Mouse (Mus musculus) lung, embryonic 16.5 days (tissue): ENCODE measurements around the gene Csnk1g1. TPM values are rescaled to one million over a fixed set of nuclear protein-coding genes. Genes with fewer than 3 reads are reported as not detected.

Source experiments
- ATAC-seq: fragments of 200-750 bp; cut with Nextera tagmentation; 2 replicates; pipeline ENCODE4 v1.8.0; 2017; ENCODE audit warnings: low read depth, mild to moderate bottlenecking, moderate library complexity
- H3K27ac ChIP-seq: fragments of 300-500 bp; sonication (generic); 2 replicates; pipeline ENCODE4 v1.5.1; 2014; ENCODE audit warnings: mild to moderate bottlenecking, control low read depth, low read length
- H3K27me3 ChIP-seq: fragments of 300-500 bp; sonication (generic); 2 replicates; pipeline ENCODE4 v1.6.1; 2014; ENCODE audit warnings: low read depth, low read length, mixed read lengths; ENCODE audit not compliant: control insufficient read depth, insufficient read depth
- H3K36me3 ChIP-seq: fragments of 300-500 bp; sonication (generic); 2 replicates; pipeline ENCODE4 v1.6.1; 2014; ENCODE audit warnings: low read length; ENCODE audit not compliant: control insufficient read depth, insufficient read depth
- H3K4me1 ChIP-seq: fragments of 300-500 bp; sonication (generic); replicated peaks from 2 replicates; pipeline ENCODE4 v1.6.1; 2014; ENCODE audit warnings: low read length, mixed read lengths; ENCODE audit not compliant: control insufficient read depth, insufficient read depth
- H3K4me2 ChIP-seq: fragments of 300-500 bp; sonication (generic); 2 replicates; pipeline ENCODE4 v1.6.1; 2014; ENCODE audit warnings: low read depth, low read length, control low read depth
- H3K4me3 ChIP-seq: fragments of 300-500 bp; sonication (generic); 2 replicates; pipeline ENCODE4 v1.5.1; 2014; ENCODE audit warnings: mild to moderate bottlenecking, low read length, control low read depth
- H3K9ac ChIP-seq: fragments of 300-500 bp; sonication (generic); 2 replicates; pipeline ENCODE4 v1.6.1; 2014; ENCODE audit warnings: low read length, control low read depth
- H3K9me3 ChIP-seq: fragments of 300-500 bp; sonication (generic); 2 replicates; pipeline ENCODE4 v1.6.1; 2016; ENCODE audit warnings: low read length; ENCODE audit not compliant: control insufficient read depth
- WGBS: fragments of 180-500 bp; shearing (Covaris S2); extraction: QIAGEN DNeasy Blood & Tissue Kit; methylation state at CpG from one replicate; pipeline ENCODE4 v1.1.7; 2014; 5-methylcytosine and 5-hydroxymethylcytosine counted together
- polyA plus RNA-seq: library from polyadenylated mRNA; unstranded; fragments of >200 nt; fragmentation: Nextera tagmentation; extraction: Ambion mirVana; gene quantifications from 2 replicates; pipeline ENCODE4 v1.2.1, GENCODE M21; 2015

Csnk1g1 gene
- polyA plus RNA-seq, 1 experiment from 2014 or later: 16.0 TPM

DNA sequence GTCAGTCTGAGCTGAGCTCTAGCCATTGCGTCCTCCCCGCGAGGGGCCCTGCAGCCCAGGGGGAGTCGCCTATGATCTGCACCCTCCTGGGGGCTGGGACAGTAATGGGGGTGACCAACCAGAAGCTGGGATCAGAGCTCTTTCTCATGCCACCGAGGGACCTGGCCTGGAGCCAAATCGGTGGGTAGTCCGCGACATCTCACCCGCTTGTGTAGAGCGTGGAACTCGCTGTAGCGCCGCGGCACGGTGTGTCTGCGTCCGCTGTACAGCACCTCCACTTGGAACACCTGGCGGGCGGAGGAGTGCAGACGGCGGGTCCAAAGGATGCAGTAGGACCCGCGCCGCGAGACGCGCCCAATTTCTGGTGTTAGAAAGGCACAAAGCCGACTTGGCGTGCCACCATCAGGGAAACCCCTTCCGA lies 160.3 kb downstream of the Csnk1g1 start:
- under 1% methylated on average over 30 of the region's 30 CpGs for WGBS
- peaks cover 4% of the 10 kb centered on the region; the same call in 1 of the 2 replicates for H3K27me3 ChIP-seq

DNA sequence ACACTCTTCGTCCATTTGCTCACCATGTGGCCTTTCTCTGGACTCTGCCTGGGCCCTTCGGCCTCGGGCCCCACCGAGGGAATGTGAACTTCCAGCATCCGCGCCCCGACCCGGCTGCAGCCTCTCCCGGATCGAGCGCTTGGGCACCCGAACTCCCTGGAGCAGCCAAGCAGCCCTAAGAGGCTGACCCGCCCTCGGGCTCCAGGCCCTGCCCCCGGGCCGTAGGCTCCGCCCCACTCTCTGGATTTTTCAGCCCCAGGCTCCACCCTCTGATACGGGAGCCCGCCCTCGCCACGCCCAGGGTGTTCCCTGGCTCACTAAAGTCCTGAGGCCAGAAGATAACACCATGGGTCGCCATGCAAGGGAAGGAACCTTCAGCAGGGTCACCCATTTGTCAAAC lies 160.9 kb downstream of the Csnk1g1 start, which contains the start of gene Snx22:
Gene Snx22, minus strand, starts transcription at position 137 of the 400 bp plus-strand sequence.
- Histone ChIP-seq H3K4me2 (peak within 1 kb of the TSS; percentile 88), H3K4me3 (peak within 1 kb of the TSS; percentile 58), H3K27ac (no peak within 1 kb of the TSS), H3K4me1 (peaks cover 9% of the 10 kb centered on the region), H3K27me3 (peaks cover 4% of the 10 kb centered on the region; the same call in 1 of the 2 replicates), H3K9me3 (no peaks in the 10 kb centered on the region), H3K9ac (peak within 1 kb of the TSS; percentile 60), H3K36me3 (peaks cover 20% of the 10 kb centered on the region)
- under 1% methylated on average over 22 of the region's 22 CpGs for WGBS
- peak; percentile 96 for ATAC-seq

More for the DNA sequence above, 160.3 kb downstream of the Csnk1g1 start:
- no peak overlapping the region for H3K27ac ChIP-seq
- peak; percentile 43; the same call in 1 of the 2 replicates for ATAC-seq
- H3K4me1 ChIP-seq: peaks cover 9% of the 10 kb centered on the region
- H3K9me3 ChIP-seq: no peaks in the 10 kb centered on the region
- peaks cover 26% of the 10 kb centered on the region for H3K36me3 ChIP-seq
- H3K4me2 ChIP-seq: peak overlapping the region; percentile 88
- peak overlapping the region; percentile 60 for H3K9ac ChIP-seq
- peak overlapping the region; percentile 58 for H3K4me3 ChIP-seq

DNA sequence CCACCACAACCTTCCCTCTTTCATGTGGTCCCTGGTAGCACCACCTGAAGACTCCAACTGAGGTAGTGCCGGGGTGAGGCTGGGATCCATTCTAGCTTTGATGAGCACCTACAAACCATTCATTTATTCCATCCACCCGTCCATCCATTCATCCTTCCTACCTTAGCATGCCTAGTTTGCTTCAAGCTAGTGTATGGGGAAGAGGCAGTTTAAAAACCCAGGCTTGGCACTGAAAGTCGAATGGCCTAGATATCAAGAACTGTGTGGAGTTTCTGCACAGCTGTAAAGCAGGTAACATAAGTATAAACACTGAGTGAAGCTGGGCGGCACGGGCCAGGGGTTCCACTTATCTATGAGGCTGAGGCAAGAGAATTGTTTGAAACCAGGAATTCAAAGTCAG lies 161.4 kb downstream of the Csnk1g1 start:
- Histone ChIP-seq H3K36me3 (peaks cover 18% of the 10 kb centered on the region), H3K27ac (no peak overlapping the region), H3K4me3 (no peak overlapping the region), H3K9ac (no peak overlapping the region), H3K9me3 (no peaks in the 10 kb centered on the region), H3K4me1 (peaks cover 9% of the 10 kb centered on the region), H3K27me3 (peaks cover 4% of the 10 kb centered on the region; the same call in 1 of the 2 replicates), H3K4me2 (no peak overlapping the region)
- no peak for ATAC-seq
- WGBS: 82% methylated on average over 5 of the region's 5 CpGs

DNA sequence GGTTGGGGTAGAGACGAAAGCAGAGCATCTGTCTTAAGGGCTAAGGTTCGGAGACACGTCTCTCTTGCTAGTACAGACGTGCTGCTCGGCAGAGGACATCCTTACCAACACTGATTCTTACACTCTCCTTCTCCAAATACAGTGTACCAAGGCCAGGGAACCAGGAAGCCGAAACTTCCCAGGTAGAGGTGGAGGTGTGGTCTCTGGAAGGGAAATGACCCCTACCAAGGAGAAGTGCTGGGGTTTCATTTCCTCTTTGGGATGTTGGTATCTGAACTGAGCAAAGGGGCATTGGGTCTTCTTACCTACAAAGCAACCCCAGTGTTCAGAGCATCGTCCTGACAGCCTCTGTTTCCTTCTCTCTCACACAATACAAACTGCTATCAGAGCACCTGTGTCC lies 164.0 kb downstream of the Csnk1g1 start:
- peaks cover 4% of the 10 kb centered on the region; the same call in 1 of the 2 replicates for H3K27me3 ChIP-seq
- ATAC-seq: no peak
- no peaks in the 10 kb centered on the region for H3K36me3 ChIP-seq
- no peaks in the 10 kb centered on the region for H3K9me3 ChIP-seq
- H3K9ac ChIP-seq: no peak overlapping the region
- H3K27ac ChIP-seq: no peak overlapping the region
- H3K4me1 ChIP-seq: peaks cover 9% of the 10 kb centered on the region
- no peak overlapping the region for H3K4me3 ChIP-seq
- no peak overlapping the region for H3K4me2 ChIP-seq
- 82% methylated on average over 7 of the region's 7 CpGs for WGBS

DNA sequence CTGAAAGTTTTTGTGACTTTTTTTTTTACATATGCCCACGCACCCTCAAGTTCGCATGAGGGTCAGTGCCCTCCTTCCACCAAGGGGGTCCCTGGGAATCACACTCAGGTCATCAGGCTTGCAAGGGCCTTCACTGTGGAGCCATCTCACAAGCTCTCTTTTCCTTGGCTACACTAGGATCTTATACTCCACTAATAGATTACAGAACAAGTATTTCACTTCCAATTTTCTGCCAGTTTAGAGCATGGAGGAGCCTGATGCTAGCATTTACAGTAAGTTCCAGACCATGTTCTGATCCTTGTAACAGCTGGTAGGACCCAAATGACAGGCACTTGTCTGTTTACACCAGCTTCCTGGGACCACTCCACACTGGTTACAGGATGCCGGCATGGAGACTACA lies 169.3 kb downstream of the Csnk1g1 start:
- no peak for ATAC-seq
- H3K4me2 ChIP-seq: peak overlapping the region; percentile 21
- H3K4me3 ChIP-seq: no peak overlapping the region
- H3K27me3 ChIP-seq: no peaks in the 10 kb centered on the region
- H3K27ac ChIP-seq: peak overlapping the region; percentile 83
- H3K9ac ChIP-seq: no peak overlapping the region
- no peaks in the 10 kb centered on the region for H3K9me3 ChIP-seq
- WGBS: 51% methylated on average over 3 of the region's 3 CpGs
- H3K36me3 ChIP-seq: no peaks in the 10 kb centered on the region
- peaks cover 11% of the 10 kb centered on the region for H3K4me1 ChIP-seq

DNA sequence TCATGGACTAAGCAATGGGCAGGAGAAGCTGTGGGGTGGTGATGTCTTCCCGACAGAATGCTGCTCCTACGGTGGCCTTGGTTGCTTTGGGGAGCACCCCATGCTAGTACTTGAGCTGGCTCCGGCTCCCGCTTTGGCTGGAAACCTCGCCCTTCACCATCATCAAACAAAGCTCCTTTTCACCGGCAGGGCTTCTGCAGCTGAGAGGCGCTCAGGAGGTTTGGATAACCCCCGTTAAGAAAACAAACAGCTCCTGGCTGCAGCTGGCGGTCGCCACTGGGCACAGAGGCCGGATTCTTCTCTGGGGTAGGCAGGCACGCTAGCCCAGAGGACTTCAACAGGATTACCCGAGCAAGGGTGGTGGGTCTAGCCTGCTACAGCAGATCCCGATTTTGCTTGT lies 169.8 kb downstream of the Csnk1g1 start:
- Histone ChIP-seq H3K36me3 (no peaks in the 10 kb centered on the region), H3K4me3 (no peak overlapping the region), H3K4me1 (peaks cover 11% of the 10 kb centered on the region), H3K27ac (peak overlapping the region; percentile 83), H3K27me3 (no peaks in the 10 kb centered on the region), H3K9ac (peak overlapping the region; percentile 24; the same call in 1 of the 2 replicates), H3K9me3 (no peaks in the 10 kb centered on the region), H3K4me2 (peak overlapping the region; percentile 21)
- 5% methylated on average over 14 of the region's 14 CpGs for WGBS
- peak; percentile 60; the same call in 1 of the 2 replicates for ATAC-seq

DNA sequence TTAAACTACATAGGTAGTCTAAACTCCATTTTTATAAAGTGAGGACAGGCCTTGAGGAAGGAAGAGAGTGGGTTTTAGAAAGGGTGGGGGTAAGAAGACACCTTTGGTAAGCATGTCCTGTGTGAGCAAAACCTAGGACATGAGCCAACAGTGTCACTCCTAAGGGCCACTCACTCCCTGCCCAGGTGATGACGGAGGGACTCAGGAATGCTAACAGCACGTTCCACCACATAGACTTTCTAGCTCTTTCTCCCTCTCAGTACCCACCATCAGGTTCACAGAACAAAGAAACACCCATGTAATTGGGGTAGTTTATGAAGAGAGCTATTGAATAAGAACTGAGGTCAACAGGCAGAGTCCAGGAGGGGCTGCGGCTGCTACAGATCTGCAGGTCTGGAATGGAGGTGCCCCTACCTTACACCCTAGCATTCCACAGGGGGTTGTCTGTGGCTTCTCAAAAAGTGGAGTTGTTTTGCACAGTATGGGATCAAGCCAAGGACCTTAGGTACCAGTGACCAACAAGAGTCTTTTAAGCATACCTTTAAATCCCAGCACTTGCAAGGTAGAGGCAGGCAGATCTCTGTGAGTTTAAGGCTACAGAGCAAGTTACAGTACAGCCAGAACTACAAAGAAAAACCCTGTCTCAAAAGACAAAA lies 172.2 kb downstream of the Csnk1g1 start:
- Histone ChIP-seq H3K27ac (peak overlapping the region; percentile 91), H3K4me2 (no peak overlapping the region), H3K9me3 (no peaks in the 10 kb centered on the region), H3K4me1 (peaks cover 11% of the 10 kb centered on the region), H3K36me3 (no peaks in the 10 kb centered on the region), H3K4me3 (no peak overlapping the region), H3K9ac (no peak overlapping the region), H3K27me3 (no peaks in the 10 kb centered on the region)
- ATAC-seq: peak; percentile 82
- WGBS: 47% methylated on average over 3 of the region's 3 CpGs

DNA sequence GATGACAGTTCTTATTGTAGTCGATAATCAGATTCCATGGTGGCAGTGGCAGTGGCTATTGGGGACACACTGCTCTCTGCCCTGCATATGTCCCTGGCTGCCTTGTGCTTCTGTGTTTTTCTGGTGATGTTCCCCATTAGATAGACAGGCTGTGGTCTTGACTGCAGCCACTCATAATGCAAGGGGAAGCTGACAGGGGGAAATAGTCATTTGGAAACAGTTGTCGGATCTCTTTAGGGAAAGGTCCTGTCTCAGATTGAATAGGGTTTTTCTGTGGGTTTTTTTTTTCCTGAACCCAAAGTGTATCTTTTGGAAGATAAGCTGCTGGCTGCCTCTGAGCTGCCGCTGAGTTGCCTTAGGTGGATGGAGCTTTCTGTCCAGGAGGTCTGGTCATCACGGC lies 173.3 kb downstream of the Csnk1g1 start:
- H3K4me2 ChIP-seq: no peak overlapping the region
- H3K36me3 ChIP-seq: peaks cover 2% of the 10 kb centered on the region; the same call in 1 of the 2 replicates
- no peak for ATAC-seq
- peak overlapping the region; percentile 50; the same call in 1 of the 2 replicates for H3K27ac ChIP-seq
- no peaks in the 10 kb centered on the region for H3K9me3 ChIP-seq
- H3K4me1 ChIP-seq: peaks cover 11% of the 10 kb centered on the region
- no peaks in the 10 kb centered on the region for H3K27me3 ChIP-seq
- no peak overlapping the region for H3K4me3 ChIP-seq
- H3K9ac ChIP-seq: no peak overlapping the region
- 55% methylated on average over 4 of the region's 4 CpGs for WGBS

DNA sequence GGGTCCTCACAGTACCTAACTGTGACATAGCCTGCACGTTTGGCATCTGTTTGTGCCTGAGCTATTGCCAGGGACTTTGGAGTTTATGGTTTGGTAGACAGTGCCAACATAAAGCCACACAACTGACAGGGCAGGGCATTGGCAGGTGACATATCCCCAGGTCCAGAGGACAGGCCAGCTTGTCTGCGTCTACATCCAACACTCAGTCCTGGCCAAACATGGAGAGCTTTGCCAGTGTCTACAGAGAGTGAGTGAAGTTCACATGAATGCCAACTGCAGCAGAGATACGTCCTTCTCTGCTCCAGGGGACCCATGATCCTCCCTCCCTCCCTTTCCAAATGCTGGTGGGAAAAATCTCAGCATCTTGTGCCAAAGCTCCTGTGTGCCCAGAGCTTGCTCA lies 175.4 kb downstream of the Csnk1g1 start:
- ATAC-seq: no peak

More for the DNA sequence above, 175.4 kb downstream of the Csnk1g1 start:
- Histone ChIP-seq H3K36me3 (peaks cover 11% of the 10 kb centered on the region), H3K9ac (no peak overlapping the region), H3K4me2 (no peak overlapping the region), H3K27ac (no peak overlapping the region), H3K9me3 (no peaks in the 10 kb centered on the region), H3K4me3 (no peak overlapping the region), H3K27me3 (no peaks in the 10 kb centered on the region), H3K4me1 (0 out of 2 replicates have a peak, but pooled peaks cover 3% of the 10 kb centered on the region)
- WGBS: 78% methylated on average over 3 of the region's 3 CpGs
